Mouse (Mus musculus) kidney, adult 2 months (tissue): ENCODE results near the gene Adgrl1.

Experiments used
- CTCF ChIP-seq: fragments of 200-500 bp; conservative IDR thresholded peaks from 2 replicates; pipeline ENCODE4 v1.5.1; 2011; ENCODE audit warnings: low read depth, mild to moderate bottlenecking, control low read depth, low read length, moderate library complexity, mixed read lengths; ENCODE audit not compliant: insufficient read depth, insufficient read length
- POLR2A ChIP-seq: fragments of 200-500 bp; IDR thresholded peaks from one replicate; pipeline ENCODE4 v1.6.1; 2011; ENCODE audit warnings: low read depth, low read length, control low read depth

- TF ChIP-seq CTCF (peak; percentile 45), POLR2A (no peak)
These were observed 2.7 kb upstream of the Adgrl1 start for GRCm38 (mm10) chr8:83897211-83897610.
